Mouse (Mus musculus): Measurements from ENCODE around the gene Chmp5. TPM values are rescaled to one million over a fixed set of nuclear protein-coding genes. Genes with fewer than 3 reads are reported as not detected.
A peak's percentile ranks its signal among the peaks of the same experiment; 100 is the strongest.

Gene Chmp5
- polyA plus RNA-seq, 1 experiment from 2014 or later: 164 TPM

DNA sequence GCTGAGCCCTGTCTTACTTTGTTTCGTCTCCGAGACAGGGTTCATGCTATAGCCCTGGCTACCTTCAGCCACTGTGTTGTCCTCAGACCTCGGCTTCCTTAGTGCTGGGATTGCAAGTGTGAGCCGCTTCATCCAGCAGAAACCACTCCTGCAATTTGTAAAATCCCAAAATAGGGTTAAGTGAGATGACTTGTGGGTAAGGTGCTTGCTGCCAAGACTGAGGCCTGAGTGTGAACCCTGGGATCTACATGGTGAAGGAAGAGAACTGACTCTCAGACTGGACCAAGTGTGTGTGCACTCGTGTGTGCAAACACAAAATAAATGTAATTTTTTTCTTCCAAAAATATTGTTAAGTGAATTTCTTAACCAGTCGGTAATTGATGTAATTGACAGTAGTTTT is 41.4 kb downstream of the Chmp5 start:
- Histone ChIP-seq H3K9me3 (replicated peaks; ENCODE audit: low read length) (no peaks in the 10 kb centered on the region), H3K27ac (no peak overlapping the region), H3K4me3 (replicated peaks; ENCODE audit: low read depth, low read length) (no peak overlapping the region), H3K4me1 (replicated peaks; ENCODE audit: insufficient read depth, low read length) (no peaks in the 10 kb centered on the region), H3K4me2 (ENCODE audit: low read length) (no peak overlapping the region), H3K36me3 (ENCODE audit: insufficient read depth, low read length) (peaks cover 79% of the 10 kb centered on the region), H3K9ac (ENCODE audit: low read depth, low read length) (no peak overlapping the region), H3K27me3 (ENCODE audit: insufficient read depth, low read length) (no peaks in the 10 kb centered on the region)
- no peak for TF ChIP-seq CTCF (IDR thresholded peaks at IDR 0.05; ENCODE audit: low read depth)
- WGBS: 91% methylated on average over 6 of the region's 6 CpGs
- DNase-seq (ENCODE audit: low spot score) (no peak), ATAC-seq (replicated peaks; ENCODE audit: low FRiP score, low read depth) (no peak)

DNA sequence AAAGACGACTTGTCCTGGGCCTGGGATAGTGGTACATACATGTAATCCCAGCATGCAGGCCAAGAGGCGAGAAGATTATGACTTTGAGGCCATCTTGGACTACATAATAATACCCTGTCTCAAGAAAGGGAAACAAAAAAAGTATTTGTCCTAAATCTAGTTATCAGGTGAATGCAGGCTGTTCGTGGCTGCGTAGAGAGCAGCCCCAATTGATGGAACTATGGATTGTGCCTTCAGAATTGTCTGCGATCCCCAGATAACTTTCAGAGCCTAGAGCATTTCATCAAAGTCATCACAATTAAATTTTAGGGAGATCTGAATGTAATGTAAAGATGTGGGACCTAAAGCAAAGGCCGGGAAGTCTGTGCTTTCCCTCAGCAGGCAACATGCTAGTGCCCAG is 48.1 kb downstream of the Chmp5 start:
- Histone ChIP-seq H3K9ac (ENCODE audit: low read depth, low read length) (no peak overlapping the region), H3K4me3 (replicated peaks; ENCODE audit: low read depth, low read length) (no peak overlapping the region), H3K36me3 (ENCODE audit: insufficient read depth, low read length) (peaks cover 86% of the 10 kb centered on the region), H3K9me3 (replicated peaks; ENCODE audit: low read length) (no peaks in the 10 kb centered on the region), H3K27ac (no peak overlapping the region), H3K4me2 (ENCODE audit: low read length) (no peak overlapping the region), H3K27me3 (ENCODE audit: insufficient read depth, low read length) (no peaks in the 10 kb centered on the region), H3K4me1 (replicated peaks; ENCODE audit: insufficient read depth, low read length) (no peaks in the 10 kb centered on the region)
- 98% methylated on average over 6 of the region's 6 CpGs for WGBS
- no peak for TF ChIP-seq CTCF (IDR thresholded peaks at IDR 0.05; ENCODE audit: low read depth)
- DNase-seq (ENCODE audit: low spot score): no peak
- no peak for ATAC-seq (replicated peaks; ENCODE audit: low FRiP score, low read depth)

DNA sequence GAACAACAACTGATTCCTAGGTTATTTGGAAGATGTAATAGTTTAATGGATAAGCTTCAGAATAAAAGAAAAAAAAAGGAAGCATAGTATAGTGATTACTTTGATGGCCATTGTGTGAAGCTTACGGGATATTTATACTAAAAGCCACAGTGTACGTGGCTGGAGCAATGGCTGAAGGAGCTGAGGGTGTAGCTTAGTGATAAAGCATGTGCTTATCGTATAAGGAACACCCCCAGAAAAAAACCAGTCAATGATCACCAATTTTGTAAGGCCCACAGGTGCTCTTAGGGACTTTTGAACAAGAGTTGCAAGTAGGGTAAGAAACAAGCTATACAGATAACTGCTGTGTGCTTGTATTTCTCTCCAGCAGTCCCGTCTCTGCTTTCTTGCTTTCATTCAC is 49.7 kb downstream of the Chmp5 start:
- ATAC-seq (replicated peaks; ENCODE audit: low FRiP score, low read depth) (no peak), DNase-seq (ENCODE audit: low spot score) (no peak)
- peaks cover 86% of the 10 kb centered on the region for H3K36me3 ChIP-seq (ENCODE audit: insufficient read depth, low read length)
- no peaks in the 10 kb centered on the region for H3K9me3 ChIP-seq (replicated peaks; ENCODE audit: low read length)
- TF ChIP-seq CTCF (IDR thresholded peaks at IDR 0.05; ENCODE audit: low read depth): no peak
- no peak overlapping the region for H3K9ac ChIP-seq (ENCODE audit: low read depth, low read length)
- H3K4me1 ChIP-seq (replicated peaks; ENCODE audit: insufficient read depth, low read length): no peaks in the 10 kb centered on the region
- H3K4me3 ChIP-seq (replicated peaks; ENCODE audit: low read depth, low read length): no peak overlapping the region
- H3K4me2 ChIP-seq (ENCODE audit: low read length): no peak overlapping the region
- no peak overlapping the region for H3K27ac ChIP-seq
- 85% methylated on average over 4 of the region's 4 CpGs for WGBS
- H3K27me3 ChIP-seq (ENCODE audit: insufficient read depth, low read length): no peaks in the 10 kb centered on the region

DNA sequence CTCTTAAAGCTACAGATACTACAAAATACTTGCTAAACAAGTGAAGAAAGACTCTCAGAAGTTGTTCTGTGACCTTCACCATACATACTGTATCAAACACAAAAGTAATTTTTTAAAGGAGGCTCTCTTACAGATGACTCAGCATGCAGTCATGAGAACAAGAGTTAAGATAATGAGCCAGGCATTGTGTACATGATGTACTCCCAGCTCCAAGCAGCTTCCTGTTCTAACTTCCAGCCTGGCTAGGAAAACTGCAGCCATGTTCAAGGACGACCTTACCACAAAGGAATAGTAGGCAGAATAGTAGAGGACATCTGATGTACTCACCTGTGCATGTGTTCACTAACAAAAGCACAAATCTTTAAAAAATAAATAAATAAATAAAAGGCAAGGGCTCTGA is 52.1 kb downstream of the Chmp5 start:
- 77% methylated on average over 1 of the region's 1 CpGs for WGBS
- no peak overlapping the region for H3K4me2 ChIP-seq (ENCODE audit: low read length)
- TF ChIP-seq CTCF (IDR thresholded peaks at IDR 0.05; ENCODE audit: low read depth): no peak
- DNase-seq (ENCODE audit: low spot score) (no peak), ATAC-seq (replicated peaks; ENCODE audit: low FRiP score, low read depth) (no peak)
- no peak overlapping the region for H3K4me3 ChIP-seq (replicated peaks; ENCODE audit: low read depth, low read length)
- no peaks in the 10 kb centered on the region for H3K4me1 ChIP-seq (replicated peaks; ENCODE audit: insufficient read depth, low read length)
- peaks cover 86% of the 10 kb centered on the region for H3K36me3 ChIP-seq (ENCODE audit: insufficient read depth, low read length)
- H3K27ac ChIP-seq: no peak overlapping the region
- no peak overlapping the region for H3K9ac ChIP-seq (ENCODE audit: low read depth, low read length)
- no peaks in the 10 kb centered on the region for H3K27me3 ChIP-seq (ENCODE audit: insufficient read depth, low read length)
- H3K9me3 ChIP-seq (replicated peaks; ENCODE audit: low read length): no peaks in the 10 kb centered on the region

DNA sequence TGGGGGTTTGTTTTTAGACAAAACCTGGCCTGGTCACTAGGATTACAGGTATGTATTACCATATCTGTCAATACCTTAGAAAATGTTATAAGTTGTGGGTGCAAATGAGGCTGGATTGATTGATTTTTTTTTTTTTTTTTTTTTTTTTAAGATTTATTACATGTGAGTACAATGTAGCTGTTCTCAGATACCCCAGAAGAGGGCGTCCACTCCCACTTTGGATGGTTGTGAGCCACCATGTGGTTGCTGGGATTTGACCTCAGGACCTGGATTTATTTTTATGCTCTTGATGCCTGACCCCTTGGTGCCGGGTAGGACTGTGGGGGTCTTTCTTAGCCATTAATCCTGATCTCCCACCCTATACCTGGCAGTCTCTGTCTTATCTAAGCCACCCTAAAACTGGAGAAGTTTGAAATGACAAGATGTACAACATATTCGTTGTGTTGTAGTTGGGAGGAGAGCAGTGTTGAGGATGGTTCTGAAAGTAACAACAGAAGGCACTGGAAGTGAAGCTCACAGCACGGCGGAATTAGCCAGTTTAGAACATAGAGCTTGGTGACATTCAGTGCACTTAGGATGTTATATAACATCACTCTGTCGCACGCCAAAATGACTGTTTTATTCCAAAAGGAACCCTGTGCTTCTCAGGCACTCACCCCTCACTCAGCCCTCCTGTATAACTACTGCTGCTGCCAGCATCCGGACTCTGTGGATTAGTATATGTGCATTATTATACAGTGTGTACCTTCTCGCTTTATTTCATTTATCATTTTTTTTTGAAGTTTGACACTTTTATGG is 52.8 kb downstream of the Chmp5 start:
- no peak for ATAC-seq (replicated peaks; ENCODE audit: low FRiP score, low read depth)
- H3K27me3 ChIP-seq (ENCODE audit: insufficient read depth, low read length): no peaks in the 10 kb centered on the region
- WGBS: 85% methylated on average over 9 of the region's 9 CpGs
- H3K4me2 ChIP-seq (ENCODE audit: low read length): no peak overlapping the region
- TF ChIP-seq CTCF (IDR thresholded peaks at IDR 0.05; ENCODE audit: low read depth): peak; percentile 35; the same call in 1 of the 2 replicates
- peaks cover 80% of the 10 kb centered on the region for H3K36me3 ChIP-seq (ENCODE audit: insufficient read depth, low read length)
- no peak overlapping the region for H3K9ac ChIP-seq (ENCODE audit: low read depth, low read length)
- no peak overlapping the region for H3K4me3 ChIP-seq (replicated peaks; ENCODE audit: low read depth, low read length)
- H3K9me3 ChIP-seq (replicated peaks; ENCODE audit: low read length): no peaks in the 10 kb centered on the region
- H3K27ac ChIP-seq: no peak overlapping the region
- no peaks in the 10 kb centered on the region for H3K4me1 ChIP-seq (replicated peaks; ENCODE audit: insufficient read depth, low read length)
- DNase-seq (ENCODE audit: low spot score): no peak

DNA sequence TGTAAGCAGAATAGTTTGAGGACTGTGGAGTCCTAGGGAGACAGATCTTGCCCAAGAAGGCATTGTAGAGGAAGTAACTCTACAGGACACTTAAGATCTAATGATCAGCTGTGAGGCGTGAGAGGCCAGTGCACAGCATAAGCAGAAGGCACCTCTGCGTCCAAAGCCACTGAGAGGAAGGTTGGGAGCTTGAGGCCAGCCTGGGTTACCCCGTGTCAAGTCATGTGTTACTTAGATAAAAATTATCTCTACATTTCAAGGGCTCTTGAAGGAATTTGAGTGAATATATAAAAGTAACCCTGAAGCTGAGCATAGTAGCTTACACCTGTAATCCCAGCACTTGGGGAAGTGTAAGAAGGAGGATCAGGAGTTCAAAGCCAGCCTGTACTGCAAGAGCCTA is 65.1 kb downstream of the Chmp5 start:
- peaks cover 55% of the 10 kb centered on the region for H3K36me3 ChIP-seq (ENCODE audit: insufficient read depth, low read length)

More for the DNA sequence above, 65.1 kb downstream of the Chmp5 start:
- Histone ChIP-seq H3K4me1 (replicated peaks; ENCODE audit: insufficient read depth, low read length) (no peaks in the 10 kb centered on the region), H3K4me2 (ENCODE audit: low read length) (no peak overlapping the region), H3K4me3 (replicated peaks; ENCODE audit: low read depth, low read length) (no peak overlapping the region), H3K9me3 (replicated peaks; ENCODE audit: low read length) (no peaks in the 10 kb centered on the region), H3K9ac (ENCODE audit: low read depth, low read length) (no peak overlapping the region), H3K27ac (no peak overlapping the region), H3K27me3 (ENCODE audit: insufficient read depth, low read length) (no peaks in the 10 kb centered on the region)
- no peak for TF ChIP-seq CTCF (IDR thresholded peaks at IDR 0.05; ENCODE audit: low read depth)
- WGBS: 89% methylated on average over 3 of the region's 3 CpGs
- DNase-seq (ENCODE audit: low spot score): no peak
- ATAC-seq (replicated peaks; ENCODE audit: low FRiP score, low read depth): no peak

Small RNA genes lying within 50 kb of the gene (microRNA-seq; reads per million reads assigned to microRNA genes)
- gene Mir3094: 1.8 reads per million

Other genes with a start within 250 kb of the Chmp5 start
- 25.7 and 26.2 TPM in 2 replicates for gene Aptx, start 245.2 kb upstream of the Chmp5 start, polyA plus RNA-seq (2015; fragmentation: Nextera tagmentation; extraction: Ambion mirVana)
- gene Dnaja1, start 226.3 kb upstream of the Chmp5 start, polyA plus RNA-seq (2015; fragmentation: Nextera tagmentation; extraction: Ambion mirVana): 417 and 435 TPM in 2 replicates
- 122 and 126 TPM in 2 replicates for gene Smu1, start 190.5 kb upstream of the Chmp5 start, polyA plus RNA-seq (2015; fragmentation: Nextera tagmentation; extraction: Ambion mirVana)
- 35.9 and 38.9 TPM in 2 replicates for gene B4galt1, start 94.4 kb upstream of the Chmp5 start, polyA plus RNA-seq (2015; fragmentation: Nextera tagmentation; extraction: Ambion mirVana)
- 0.41 and 1.0 TPM in 2 replicates for gene Spink4, start 28.4 kb upstream of the Chmp5 start, polyA plus RNA-seq (2015; fragmentation: Nextera tagmentation; extraction: Ambion mirVana)
- gene Bag1, start 113 bp upstream of the Chmp5 start, polyA plus RNA-seq (2015; fragmentation: Nextera tagmentation; extraction: Ambion mirVana): 284 and 295 TPM in 2 replicates
- gene Nfx1, start 22.5 kb downstream of the Chmp5 start, polyA plus RNA-seq (2015; fragmentation: Nextera tagmentation; extraction: Ambion mirVana): 55.1 and 56.5 TPM in 2 replicates
- gene Aqp7, start 99.7 kb downstream of the Chmp5 start, polyA plus RNA-seq (2015; fragmentation: Nextera tagmentation; extraction: Ambion mirVana): 3.0 and 4.4 TPM in 2 replicates
- gene Aqp3, start 149.8 kb downstream of the Chmp5 start, polyA plus RNA-seq (2015; fragmentation: Nextera tagmentation; extraction: Ambion mirVana): 87.4 and 102 TPM in 2 replicates
- gene Nol6, start 176.0 kb downstream of the Chmp5 start, polyA plus RNA-seq (2015; fragmentation: Nextera tagmentation; extraction: Ambion mirVana): 18.1 and 19.5 TPM in 2 replicates
- gene Ube2r2, start 187.3 kb downstream of the Chmp5 start, polyA plus RNA-seq (2015; fragmentation: Nextera tagmentation; extraction: Ambion mirVana): 87.7 and 93.9 TPM in 2 replicates

Data from kidney, postnatal 0 days (tissue).